Mouse (Mus musculus) kidney, embryonic 16.5 days (tissue): ENCODE measurements around the gene 4930402F06Rik. TPM values are rescaled to one million over a fixed set of nuclear protein-coding genes. Genes with fewer than 3 reads are reported as not detected.

Experiments
- ATAC-seq: fragments of 200-750 bp; cut with Nextera tagmentation; 2 replicates; pipeline ENCODE4 v1.8.0; 2017; ENCODE audit warnings: moderate TSS enrichment; ENCODE audit not compliant: low FRiP score, low TSS enrichment
- H3K27ac ChIP-seq: fragments of 300-500 bp; sonication (generic); 2 replicates; pipeline ENCODE4 v1.5.1; 2014; ENCODE audit warnings: low read length
- H3K27me3 ChIP-seq: fragments of 300-500 bp; sonication (generic); 2 replicates; pipeline ENCODE4 v1.6.1; 2014; ENCODE audit warnings: low read length, control low read depth, mixed read lengths; ENCODE audit not compliant: insufficient read depth
- H3K36me3 ChIP-seq: fragments of 300-500 bp; sonication (generic); 2 replicates; pipeline ENCODE4 v1.6.1; 2014; ENCODE audit warnings: low read length, control low read depth, mixed read lengths; ENCODE audit not compliant: insufficient read depth
- H3K4me1 ChIP-seq: fragments of 300-500 bp; sonication (generic); 2 replicates; pipeline ENCODE4 v1.6.1; 2014; ENCODE audit warnings: low read length, control low read depth, mixed read lengths; ENCODE audit not compliant: insufficient read depth
- H3K4me2 ChIP-seq: fragments of 300-500 bp; sonication (generic); replicated peaks from 2 replicates; pipeline ENCODE4 v1.6.1; 2014; ENCODE audit warnings: low read depth, low read length
- H3K4me3 ChIP-seq: fragments of 300-500 bp; sonication (generic); 2 replicates; pipeline ENCODE4 v1.5.1; 2014; ENCODE audit warnings: mild to moderate bottlenecking, low read length
- H3K9ac ChIP-seq: fragments of 300-500 bp; sonication (generic); replicated peaks from 2 replicates; pipeline ENCODE4 v1.6.1; 2014; ENCODE audit warnings: low read length
- H3K9me3 ChIP-seq: fragments of 300-500 bp; sonication (generic); 2 replicates; pipeline ENCODE4 v1.6.1; 2016; ENCODE audit warnings: low read length, control low read depth
- WGBS: fragments of 180-500 bp; shearing (Covaris S2); extraction: QIAGEN DNeasy Blood & Tissue Kit; methylation state at CpG from one replicate; pipeline ENCODE4 v1.1.7; 2014; 5-methylcytosine and 5-hydroxymethylcytosine counted together
- polyA plus RNA-seq: library from polyadenylated mRNA; unstranded; fragments of >200 nt; fragmentation: Nextera tagmentation; extraction: Ambion mirVana; gene quantifications from 2 replicates; pipeline ENCODE4 v1.2.1, GENCODE M21; 2015

Gene 4930402F06Rik
- polyA plus RNA-seq, 1 experiment from 2014 or later = not detected

GRCm38 (mm10) chr2:35407878-35408277 is 10.9 kb upstream of the 4930402F06Rik start:
- no peaks in the 10 kb centered on the region for H3K4me1 ChIP-seq
- H3K36me3 ChIP-seq = peaks cover 3% of the 10 kb centered on the region; the same call in 1 of the 2 replicates
- no peaks in the 10 kb centered on the region for H3K9me3 ChIP-seq
- no peak for ATAC-seq
- no peak overlapping the region for H3K9ac ChIP-seq
- H3K27me3 ChIP-seq = no peaks in the 10 kb centered on the region
- 67% methylated on average over 7 of the region's 7 CpGs for WGBS
- H3K4me2 ChIP-seq = no peak overlapping the region
- no peak overlapping the region for H3K4me3 ChIP-seq
- no peak overlapping the region for H3K27ac ChIP-seq

GRCm38 (mm10) chr2:35407266-35407665 is 10.3 kb upstream of the 4930402F06Rik start:
- no peaks in the 10 kb centered on the region for H3K4me1 ChIP-seq
- no peak overlapping the region for H3K9ac ChIP-seq
- 85% methylated on average over 6 of the region's 6 CpGs for WGBS
- peaks cover 9% of the 10 kb centered on the region; the same call in 1 of the 2 replicates for H3K36me3 ChIP-seq
- no peak overlapping the region for H3K4me3 ChIP-seq
- H3K4me2 ChIP-seq = no peak overlapping the region
- ATAC-seq = no peak
- no peaks in the 10 kb centered on the region for H3K27me3 ChIP-seq
- no peaks in the 10 kb centered on the region for H3K9me3 ChIP-seq
- no peak overlapping the region for H3K27ac ChIP-seq

- H3K36me3 ChIP-seq = peaks cover 12% of the 10 kb centered on the region; the same call in 1 of the 2 replicates
- H3K27me3 ChIP-seq = no peaks in the 10 kb centered on the region
- WGBS = 95% methylated on average over 1 of the region's 1 CpGs
- H3K27ac ChIP-seq = no peak overlapping the region
- H3K4me3 ChIP-seq = no peak overlapping the region
- no peak overlapping the region for H3K4me2 ChIP-seq
- no peak overlapping the region for H3K9ac ChIP-seq
- no peaks in the 10 kb centered on the region for H3K9me3 ChIP-seq
- H3K4me1 ChIP-seq = no peaks in the 10 kb centered on the region
- no peak for ATAC-seq
Observed at GRCm38 (mm10) chr2:35406611-35407010, 9.6 kb upstream of the 4930402F06Rik start.

GRCm38 (mm10) chr2:35402391-35402790 is 5.4 kb upstream of the 4930402F06Rik start:
- Histone ChIP-seq H3K9ac (no peak overlapping the region), H3K36me3 (peaks cover 11% of the 10 kb centered on the region; the same call in 1 of the 2 replicates), H3K4me2 (no peak overlapping the region), H3K27ac (no peak overlapping the region), H3K4me1 (no peaks in the 10 kb centered on the region), H3K27me3 (no peaks in the 10 kb centered on the region), H3K9me3 (no peaks in the 10 kb centered on the region), H3K4me3 (no peak overlapping the region)
- no peak for ATAC-seq
- WGBS = 88% methylated on average over 16 of the region's 16 CpGs

- WGBS = 81% methylated on average over 7 of the region's 7 CpGs
- Histone ChIP-seq H3K27me3 (no peaks in the 10 kb centered on the region), H3K27ac (no peak overlapping the region), H3K9me3 (no peaks in the 10 kb centered on the region), H3K4me3 (no peak overlapping the region), H3K4me2 (no peak overlapping the region), H3K36me3 (peaks cover 11% of the 10 kb centered on the region; the same call in 1 of the 2 replicates), H3K9ac (no peak overlapping the region), H3K4me1 (no peaks in the 10 kb centered on the region; the same call in 1 of the 2 replicates)
- ATAC-seq = no peak
Observed at GRCm38 (mm10) chr2:35400739-35401138, 3.8 kb upstream of the 4930402F06Rik start.

GRCm38 (mm10) chr2:35398184-35398828 is 1.3 kb upstream of the 4930402F06Rik start:
- H3K4me3 ChIP-seq = no peak overlapping the region
- H3K4me1 ChIP-seq = no peaks in the 10 kb centered on the region; the same call in 1 of the 2 replicates
- ATAC-seq = peak; percentile 31
- H3K4me2 ChIP-seq = no peak overlapping the region
- WGBS = 76% methylated on average over 6 of the region's 6 CpGs
- H3K9ac ChIP-seq = no peak overlapping the region
- peaks cover 11% of the 10 kb centered on the region; the same call in 1 of the 2 replicates for H3K36me3 ChIP-seq
- H3K9me3 ChIP-seq = no peaks in the 10 kb centered on the region
- no peak overlapping the region for H3K27ac ChIP-seq
- no peaks in the 10 kb centered on the region for H3K27me3 ChIP-seq

GRCm38 (mm10) chr2:35397590-35398173 is 707 bp upstream of the 4930402F06Rik start:
- 48% methylated on average over 11 of the region's 11 CpGs for WGBS
- no peaks in the 10 kb centered on the region for H3K9me3 ChIP-seq
- H3K27ac ChIP-seq = no peak overlapping the region
- peaks cover 9% of the 10 kb centered on the region; the same call in 1 of the 2 replicates for H3K36me3 ChIP-seq
- 0 out of 2 replicates have a peak, but pooled peaks have one; percentile 23 for ATAC-seq
- no peak overlapping the region for H3K4me3 ChIP-seq
- H3K9ac ChIP-seq = no peak overlapping the region
- no peaks in the 10 kb centered on the region; the same call in 1 of the 2 replicates for H3K4me1 ChIP-seq
- no peaks in the 10 kb centered on the region for H3K27me3 ChIP-seq
- H3K4me2 ChIP-seq = no peak overlapping the region

- Histone ChIP-seq H3K4me1 (no peaks in the 10 kb centered on the region), H3K27ac (no peak overlapping the region), H3K4me3 (no peak overlapping the region), H3K9me3 (peaks cover 6% of the 10 kb centered on the region), H3K4me2 (no peak overlapping the region), H3K9ac (no peak overlapping the region), H3K36me3 (no peaks in the 10 kb centered on the region), H3K27me3 (no peaks in the 10 kb centered on the region)
- ATAC-seq = no peak
- 49% methylated on average over 9 of the region's 9 CpGs for whole genome bisulfite sequencing
Observed at GRCm38 (mm10) chr2:35385441-35385871, 11.5 kb downstream of the 4930402F06Rik start.

GRCm38 (mm10) chr2:35379306-35379705 is 17.7 kb downstream of the 4930402F06Rik start:
- H3K9ac ChIP-seq = no peak overlapping the region
- WGBS = 69% methylated on average over 9 of the region's 9 CpGs
- ATAC-seq = no peak
- no peak overlapping the region for H3K27ac ChIP-seq
- H3K9me3 ChIP-seq = no peaks in the 10 kb centered on the region
- H3K4me3 ChIP-seq = no peak overlapping the region
- H3K36me3 ChIP-seq = no peaks in the 10 kb centered on the region
- H3K4me1 ChIP-seq = no peaks in the 10 kb centered on the region
- H3K4me2 ChIP-seq = no peak overlapping the region
- H3K27me3 ChIP-seq = no peaks in the 10 kb centered on the region

- H3K9me3 ChIP-seq = no peaks in the 10 kb centered on the region
- no peak overlapping the region for H3K27ac ChIP-seq
- H3K9ac ChIP-seq = no peak overlapping the region
- H3K36me3 ChIP-seq = no peaks in the 10 kb centered on the region
- H3K4me3 ChIP-seq = no peak overlapping the region
- WGBS = 36% methylated on average over 6 of the region's 6 CpGs
- no peaks in the 10 kb centered on the region for H3K27me3 ChIP-seq
- H3K4me1 ChIP-seq = no peaks in the 10 kb centered on the region
- no peak for ATAC-seq
- H3K4me2 ChIP-seq = no peak overlapping the region
Observed at GRCm38 (mm10) chr2:35377600-35377999, 19.4 kb downstream of the 4930402F06Rik start.
